Mouse (Mus musculus) heart, adult 18-20 months (tissue): ENCODE measurements at regions not wholly inside any gene's neighbourhood (a gene's known extent, or its start where the extent isn't known, plus 50 kb on each side); places are given as distances from the start of the nearest gene placed in this dataset.

Experiments
- DNase-seq, 2 experiments: peaks; one replicate each; pipeline ENCODE4 v3.0.0; 2021 to 2022; ENCODE audit warnings: mixed read lengths in 1 of 2

GRCm38 (mm10) chr17:84074000-84074782, 113.6 kb downstream of the Zfp36l2 start:
- DNase-seq: peak in 1 of 2 experiments; percentile 66

- DNase-seq: no peak
Measured at GRCm38 (mm10) chr17:84072426-84073030, 115.2 kb downstream of the Zfp36l2 start.

- DNase-seq: no peak
Measured at GRCm38 (mm10) chr17:84071855-84072254, 115.9 kb downstream of the Zfp36l2 start.

- no peak for DNase-seq
Measured at GRCm38 (mm10) chr17:84070596-84070995, 117.2 kb downstream of the Zfp36l2 start.

- DNase-seq: no peak
Measured at GRCm38 (mm10) chr17:84067102-84067501, 120.6 kb downstream of the Zfp36l2 start.

GRCm38 (mm10) chr17:84063791-84064190, 124.0 kb downstream of the Zfp36l2 start:
- no peak for DNase-seq

- peak in 1 of 2 experiments; percentile 79 for DNase-seq
Measured at GRCm38 (mm10) chr17:84061621-84062020, 126.1 kb downstream of the Zfp36l2 start.

- peak in 1 of 2 experiments; percentile 15 for DNase-seq
Measured at GRCm38 (mm10) chr17:84056469-84056868, 131.3 kb downstream of the Zfp36l2 start.

GRCm38 (mm10) chr17:84052437-84052836, 135.3 kb downstream of the Zfp36l2 start:
- DNase-seq: no peak

- no peak for DNase-seq
Measured at GRCm38 (mm10) chr17:84051212-84051611, 136.5 kb downstream of the Zfp36l2 start.

- DNase-seq: peak; percentile 67 to 83
Measured at GRCm38 (mm10) chr17:84048533-84048932, 139.2 kb downstream of the Zfp36l2 start.

GRCm38 (mm10) chr17:84047520-84047919, 140.2 kb downstream of the Zfp36l2 start:
- no peak for DNase-seq

- DNase-seq: no peak
Measured at GRCm38 (mm10) chr17:84045812-84046211, 141.9 kb downstream of the Zfp36l2 start.

GRCm38 (mm10) chr17:84044472-84044936, 143.2 kb downstream of the Zfp36l2 start:
- DNase-seq: peak; percentile 45 to 70

- peak in 1 of 2 experiments; percentile 28 for DNase-seq
Measured at GRCm38 (mm10) chr17:84043102-84043501, 144.6 kb downstream of the Zfp36l2 start.

GRCm38 (mm10) chr17:84039444-84039843, 148.3 kb downstream of the Zfp36l2 start:
- DNase-seq: no peak

- peak; percentile 74 to 83 for DNase-seq
Measured at GRCm38 (mm10) chr17:84037580-84038304, 150.0 kb downstream of the Zfp36l2 start.

GRCm38 (mm10) chr17:84036056-84036455, 151.7 kb downstream of the Zfp36l2 start:
- DNase-seq: peak in 1 of 2 experiments; percentile 24

- DNase-seq: no peak
Measured at GRCm38 (mm10) chr17:84034801-84035200, 152.9 kb downstream of the Zfp36l2 start.

- no peak for DNase-seq
Measured at GRCm38 (mm10) chr17:84032441-84032840, 155.3 kb downstream of the Zfp36l2 start.

- peak; percentile 56 to 61 for DNase-seq
Measured at GRCm38 (mm10) chr17:84031833-84032232, 155.9 kb downstream of the Zfp36l2 start.

- DNase-seq: peak in 1 of 2 experiments; percentile 67
Measured at GRCm38 (mm10) chr17:84031381-84031780, 156.4 kb downstream of the Zfp36l2 start.

GRCm38 (mm10) chr17:84030699-84031098, 157.0 kb downstream of the Zfp36l2 start:
- DNase-seq: no peak
